Comparison of ENCODE assay signal across 1 mouse cellular context in the genomic region with DNA sequence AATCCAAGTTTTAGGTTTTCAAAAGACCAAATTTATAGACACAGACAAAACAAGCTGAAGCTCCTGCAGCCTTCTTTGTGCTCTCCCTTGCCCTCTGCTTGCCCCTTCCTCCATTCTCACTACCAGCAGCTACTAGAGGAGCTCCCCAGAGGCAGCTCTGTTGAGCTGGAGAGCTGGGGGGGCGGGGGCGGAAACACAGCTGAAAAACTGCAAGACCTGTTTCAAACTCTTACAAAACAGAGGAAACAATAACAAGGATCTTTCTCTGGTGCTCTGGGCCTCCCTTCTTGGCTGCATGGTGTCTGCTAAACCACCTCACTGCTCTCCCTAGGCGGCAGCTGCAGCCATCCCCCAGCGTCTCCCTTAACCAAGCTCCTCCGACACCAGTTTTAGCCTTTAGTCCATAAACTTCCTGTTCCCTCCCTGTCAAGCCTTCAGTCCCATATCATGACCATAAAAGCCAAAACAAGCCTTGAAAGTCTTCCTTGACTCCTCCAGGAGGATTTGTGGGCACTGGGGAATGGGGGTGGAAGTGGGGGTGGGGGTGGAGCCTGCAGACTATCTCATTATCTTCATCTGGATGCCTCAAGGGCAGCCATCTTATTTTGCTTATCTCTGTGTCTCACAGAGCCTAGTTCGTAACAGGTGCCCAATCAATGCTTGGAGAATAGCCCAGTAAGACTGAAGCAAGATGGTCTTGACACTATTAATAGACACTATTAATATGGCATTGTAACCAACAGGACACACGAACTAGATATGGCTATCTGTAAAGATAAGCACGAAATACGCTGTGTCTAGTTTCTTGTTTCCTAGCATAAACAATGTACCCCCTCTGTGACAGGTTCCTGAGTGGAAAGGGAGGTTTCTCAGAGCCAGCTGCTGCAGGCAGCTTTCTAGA.
TF ChIP-seq lines count a peak whose summit lies in the region.

No protein-coding gene starts in this region.

TF ChIP-seq in MEL, 35 proteins besides CTCF, POLR2A, EP300 and RAD21 (continued from another document):
- peak; percentile 58 for TF ChIP-seq RCOR1 (IDR thresholded peaks at IDR 0.05; ENCODE audit: low read depth, low read length)
- TF ChIP-seq ZNF384 (IDR thresholded peaks at IDR 0.05; ENCODE audit: low read depth, low read length): no peak
- TF ChIP-seq ETS1 (IDR thresholded peaks at IDR 0.05; ENCODE audit: low read depth, low read length): peak; percentile 74
- TF ChIP-seq MEF2A (IDR thresholded peaks at IDR 0.05; ENCODE audit: extremely low read depth, insufficient replicate concordance, low read depth, low read length, poor library complexity, severe bottlenecking): peak; percentile 87; the same call in 1 of the 2 replicates
- TF ChIP-seq GATA1 (IDR thresholded peaks at IDR 0.05; ENCODE audit: low read depth, low read length): peak; percentile 73
- TF ChIP-seq MXI1 (IDR thresholded peaks at IDR 0.05; ENCODE audit: low read depth, low read length): 0 out of 2 replicates have a peak, but pooled peaks have one; percentile 11
